Mouse (Mus musculus): ENCODE data around the gene Prrxl1. TPM values are rescaled to one million over a fixed set of nuclear protein-coding genes. Genes with fewer than 3 reads are reported as not detected.

Gene Prrxl1
- total RNA-seq (2021): not detected
- long read RNA-seq, experiment 1: 0 reads
- long read RNA-seq, experiment 2: 0 reads

- intact Hi-C loops (cut with DNase I): loop anchor here (10.0 kb wide), 1 partner anchor 275 kb away; the partner anchor contains the start of gene Ogdhl
Observed at GRCm38 (mm10) chr14:32599290-32600041, at the start of gene Prrxl1. TSS of gene Prrxl1 (plus strand) at chr14:32599407.

GRCm38 (mm10) chr14:32551854-32552253, 47.4 kb upstream of the Prrxl1 start:
- DNase-seq: no peak
- intact Hi-C loops (cut with DNase I): no loop called here

More at GRCm38 (mm10) chr14:32599290-32600041, at the start of gene Prrxl1:
- DNase-seq: no peak

GRCm38 (mm10) chr14:32553198-32553903, 45.9 kb upstream of the Prrxl1 start:
- no peak for DNase-seq
- intact Hi-C loops (cut with DNase I): no loop called here

GRCm38 (mm10) chr14:32554860-32555526, 44.2 kb upstream of the Prrxl1 start:
- no peak for DNase-seq
- intact Hi-C loops (cut with DNase I): no loop called here

GRCm38 (mm10) chr14:32561428-32561827, 37.8 kb upstream of the Prrxl1 start:
- intact Hi-C loops (cut with DNase I): no loop called here
- no peak for DNase-seq

- intact Hi-C loops (cut with DNase I): no loop called here
- no peak for DNase-seq
Observed at GRCm38 (mm10) chr14:32563661-32564060, 35.5 kb upstream of the Prrxl1 start.

GRCm38 (mm10) chr14:32572519-32572918, 26.7 kb upstream of the Prrxl1 start:
- no peak for DNase-seq
- intact Hi-C loops (cut with DNase I): no loop called here

- intact Hi-C loops (cut with DNase I): no loop called here
- no peak for DNase-seq
Observed at GRCm38 (mm10) chr14:32578420-32578819, 20.8 kb upstream of the Prrxl1 start.

- intact Hi-C loops (cut with DNase I): no loop called here
- no peak for DNase-seq
Observed at GRCm38 (mm10) chr14:32583696-32584095, 15.5 kb upstream of the Prrxl1 start.

GRCm38 (mm10) chr14:32587013-32587784, 12.0 kb upstream of the Prrxl1 start:
- intact Hi-C loops (cut with DNase I): loop anchor here (2.0 kb wide), 1 partner anchor 56 kb away; no protein-coding TSS in a partner anchor
- peak; percentile 57 to 58 for DNase-seq

GRCm38 (mm10) chr14:32590377-32590776, 8.8 kb upstream of the Prrxl1 start:
- DNase-seq: no peak
- intact Hi-C loops (cut with DNase I): loop anchor here (10.0 kb wide), 1 partner anchor 266 kb away; the partner anchor contains the start of gene Ogdhl

- DNase-seq: peak; percentile 56 to 63
- intact Hi-C loops (cut with DNase I): loop anchor here (10.0 kb wide), 1 partner anchor 273 kb away; the partner anchor contains the start of gene Ogdhl
Observed at GRCm38 (mm10) chr14:32597232-32598231, 1.7 kb upstream of the Prrxl1 start.

GRCm38 (mm10) chr14:32598437-32599219, 579 bp upstream of the Prrxl1 start:
- intact Hi-C loops (cut with DNase I): loop anchor here (10.0 kb wide), 1 partner anchor 274 kb away; the partner anchor contains the start of gene Ogdhl
- no peak for DNase-seq

GRCm38 (mm10) chr14:32600110-32600509, 903 bp downstream of the Prrxl1 start:
- intact Hi-C loops (cut with DNase I): no loop called here
- no peak for DNase-seq

GRCm38 (mm10) chr14:32605508-32605907, 6.3 kb downstream of the Prrxl1 start:
- intact Hi-C loops (cut with DNase I): loop anchor here (5.0 kb wide), 1 partner anchor 357 kb away; no protein-coding TSS in a partner anchor

GRCm38 (mm10) chr14:32606316-32606715, 7.1 kb downstream of the Prrxl1 start:
- DNase-seq: no peak
- intact Hi-C loops (cut with DNase I): loop anchor here (5.0 kb wide), 1 partner anchor 356 kb away; no protein-coding TSS in a partner anchor

More at GRCm38 (mm10) chr14:32605508-32605907, 6.3 kb downstream of the Prrxl1 start:
- no peak for DNase-seq

- intact Hi-C loops (cut with DNase I): loop anchor here (5.0 kb wide), 1 partner anchor 353 kb away; no protein-coding TSS in a partner anchor
Observed at GRCm38 (mm10) chr14:32609392-32609791, 10.2 kb downstream of the Prrxl1 start.

GRCm38 (mm10) chr14:32617253-32617652, 18.0 kb downstream of the Prrxl1 start:
- DNase-seq: no peak
- intact Hi-C loops (cut with DNase I): no loop called here

More at GRCm38 (mm10) chr14:32609392-32609791, 10.2 kb downstream of the Prrxl1 start:
- DNase-seq: peak; percentile 31 to 32

Measured in gastrocnemius, postnatal 36 days (tissue).